Mouse (Mus musculus) midbrain, embryonic 12.5 days (tissue): Measurements from ENCODE around the gene 4930519G04Rik. TPM values are rescaled to one million over a fixed set of nuclear protein-coding genes. Genes with fewer than 3 reads are reported as not detected.
"Not testable (repeated sequence)": the region's sequence is repeated elsewhere in the genome, so short reads cannot be mapped to it uniquely, and the experiment has no call there.

Source experiments
- ATAC-seq: fragments of 200-750 bp; cut with Nextera tagmentation; 2 replicates; pipeline ENCODE4 v1.8.0; 2017; ENCODE audit warnings: low read depth, moderate TSS enrichment, moderate library complexity; ENCODE audit not compliant: low FRiP score
- H3K27ac ChIP-seq: fragments of 300-500 bp; sonication (generic); replicated peaks from 2 replicates; pipeline ENCODE4 v1.5.1; 2016; ENCODE audit warnings: mild to moderate bottlenecking
- H3K27me3 ChIP-seq: fragments of 300-500 bp; sonication (generic); 2 replicates; pipeline ENCODE4 v1.6.1; 2016; ENCODE audit warnings: mild to moderate bottlenecking
- H3K36me3 ChIP-seq: fragments of 300-500 bp; sonication (generic); 2 replicates; pipeline ENCODE4 v1.6.1; 2016
- H3K4me1 ChIP-seq: fragments of 300-500 bp; sonication (generic); 2 replicates; pipeline ENCODE4 v1.6.1; 2016
- H3K4me2 ChIP-seq: fragments of 300-500 bp; sonication (generic); replicated peaks from 2 replicates; pipeline ENCODE4 v1.6.1; 2016; ENCODE audit warnings: mild to moderate bottlenecking, moderate library complexity
- H3K4me3 ChIP-seq: fragments of 300-500 bp; sonication (generic); 2 replicates; pipeline ENCODE4 v1.5.1; 2016; ENCODE audit warnings: mild to moderate bottlenecking
- H3K9ac ChIP-seq: fragments of 300-500 bp; sonication (generic); replicated peaks from 2 replicates; pipeline ENCODE4 v1.6.1; 2016; ENCODE audit warnings: mild to moderate bottlenecking, moderate library complexity
- H3K9me3 ChIP-seq: fragments of 300-500 bp; sonication (generic); 2 replicates; pipeline ENCODE4 v1.6.1; 2016; ENCODE audit warnings: mild to moderate bottlenecking
- WGBS: fragments of 180-500 bp; shearing (Covaris S2); methylation state at CpG from one replicate; pipeline ENCODE4 v1.1.7; 2016; 5-methylcytosine and 5-hydroxymethylcytosine counted together
- polyA plus RNA-seq: library from polyadenylated mRNA; unstranded; fragments of >200 nt; fragmentation: Nextera tagmentation; extraction: Ambion mirVana; gene quantifications from 2 replicates; pipeline ENCODE4 v1.2.1, GENCODE M21; 2016

The 4930519G04Rik gene
- polyA plus RNA-seq: not detected in 2 replicates

DNA sequence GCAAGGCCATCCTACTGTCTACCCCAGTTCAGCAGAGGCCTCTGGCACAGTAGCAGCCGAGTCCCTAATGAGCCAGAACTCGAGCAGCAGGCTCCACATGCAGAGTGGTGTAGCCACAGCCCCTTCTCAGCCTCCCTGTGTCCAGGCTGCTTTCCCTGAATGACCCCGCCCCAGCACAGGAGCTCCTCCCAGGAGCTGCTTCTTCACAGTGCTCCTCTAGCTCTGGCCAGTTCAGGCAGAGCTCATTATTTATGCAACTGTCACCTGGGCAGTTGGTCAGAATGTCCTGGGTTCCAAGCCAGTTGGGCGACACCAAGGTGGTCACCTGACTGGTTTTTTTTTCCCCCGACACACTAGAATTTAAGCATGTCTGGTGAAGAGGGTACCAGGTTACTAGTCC, at the start of gene 4930519G04Rik:
TSS of gene 4930519G04Rik (plus strand) at position 301 of the 400 bp plus-strand sequence.
- WGBS: 86% methylated on average over 3 of the region's 5 CpGs

DNA sequence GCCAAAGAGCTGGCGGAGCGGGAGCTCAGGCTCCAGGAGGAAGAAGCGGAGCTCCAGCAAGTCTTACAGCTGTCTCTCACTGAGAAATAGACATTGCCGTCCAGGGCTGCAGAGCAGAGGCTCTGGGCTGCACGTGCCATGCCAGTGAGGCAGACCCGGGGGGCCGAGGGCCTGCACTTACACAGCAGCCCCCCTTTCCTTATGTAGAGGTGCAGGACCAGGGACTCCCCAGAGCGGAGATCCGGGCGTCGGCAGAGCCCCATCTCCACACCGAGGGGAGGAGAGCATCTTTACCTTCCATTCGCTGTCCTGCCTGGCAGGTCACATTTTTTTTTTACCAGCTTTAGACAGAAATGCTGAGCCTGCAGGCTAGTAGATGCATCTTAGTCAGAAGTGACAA, 49.1 kb upstream of the 4930519G04Rik start:
- Histone ChIP-seq H3K4me2 (no peak overlapping the region), H3K4me1 (peaks cover 11% of the 10 kb centered on the region), H3K9ac (no peak overlapping the region), H3K27me3 (no peaks in the 10 kb centered on the region), H3K4me3 (no peak overlapping the region), H3K36me3 (peaks cover 76% of the 10 kb centered on the region), H3K27ac (peak overlapping the region; percentile 49), H3K9me3 (no peaks in the 10 kb centered on the region)
- 80% methylated on average over 13 of the region's 13 CpGs for whole genome bisulfite sequencing
- no peak for ATAC-seq

More for the DNA sequence above, at the start of gene 4930519G04Rik:
- not testable (repeated sequence) for H3K27me3 ChIP-seq, H3K36me3 ChIP-seq, H3K27ac ChIP-seq, H3K9me3 ChIP-seq, H3K4me3 ChIP-seq, ATAC-seq, H3K9ac ChIP-seq, H3K4me1 ChIP-seq, H3K4me2 ChIP-seq

DNA sequence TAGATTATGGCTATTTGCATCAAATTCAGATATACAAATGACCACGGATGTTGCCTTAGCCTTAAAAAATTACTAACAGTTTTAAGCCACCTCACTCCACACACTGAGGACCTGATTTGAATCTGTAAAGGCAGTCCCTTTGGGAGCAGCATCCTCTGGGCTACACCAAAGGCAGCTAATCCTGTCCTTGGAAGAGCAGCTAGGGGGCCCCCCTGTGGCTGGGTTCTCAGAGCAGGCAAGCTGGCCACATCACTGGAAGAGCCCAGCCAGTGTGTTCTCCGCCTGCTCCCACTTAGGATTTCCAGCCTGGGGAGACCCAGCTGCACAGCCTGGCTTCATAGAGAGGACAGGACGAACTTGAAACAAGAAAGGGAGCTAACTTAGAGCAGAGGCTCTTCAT, 48.5 kb upstream of the 4930519G04Rik start:
- peaks cover 74% of the 10 kb centered on the region for H3K36me3 ChIP-seq
- H3K4me1 ChIP-seq: peaks cover 15% of the 10 kb centered on the region
- H3K4me2 ChIP-seq: no peak overlapping the region
- H3K27ac ChIP-seq: peak overlapping the region; percentile 49; the same call in 1 of the 2 replicates
- no peaks in the 10 kb centered on the region for H3K27me3 ChIP-seq
- ATAC-seq: no peak; the same call in 1 of the 2 replicates
- H3K9me3 ChIP-seq: no peaks in the 10 kb centered on the region
- no peak overlapping the region for H3K9ac ChIP-seq
- 29% methylated on average over 3 of the region's 3 CpGs for WGBS
- H3K4me3 ChIP-seq: no peak overlapping the region

DNA sequence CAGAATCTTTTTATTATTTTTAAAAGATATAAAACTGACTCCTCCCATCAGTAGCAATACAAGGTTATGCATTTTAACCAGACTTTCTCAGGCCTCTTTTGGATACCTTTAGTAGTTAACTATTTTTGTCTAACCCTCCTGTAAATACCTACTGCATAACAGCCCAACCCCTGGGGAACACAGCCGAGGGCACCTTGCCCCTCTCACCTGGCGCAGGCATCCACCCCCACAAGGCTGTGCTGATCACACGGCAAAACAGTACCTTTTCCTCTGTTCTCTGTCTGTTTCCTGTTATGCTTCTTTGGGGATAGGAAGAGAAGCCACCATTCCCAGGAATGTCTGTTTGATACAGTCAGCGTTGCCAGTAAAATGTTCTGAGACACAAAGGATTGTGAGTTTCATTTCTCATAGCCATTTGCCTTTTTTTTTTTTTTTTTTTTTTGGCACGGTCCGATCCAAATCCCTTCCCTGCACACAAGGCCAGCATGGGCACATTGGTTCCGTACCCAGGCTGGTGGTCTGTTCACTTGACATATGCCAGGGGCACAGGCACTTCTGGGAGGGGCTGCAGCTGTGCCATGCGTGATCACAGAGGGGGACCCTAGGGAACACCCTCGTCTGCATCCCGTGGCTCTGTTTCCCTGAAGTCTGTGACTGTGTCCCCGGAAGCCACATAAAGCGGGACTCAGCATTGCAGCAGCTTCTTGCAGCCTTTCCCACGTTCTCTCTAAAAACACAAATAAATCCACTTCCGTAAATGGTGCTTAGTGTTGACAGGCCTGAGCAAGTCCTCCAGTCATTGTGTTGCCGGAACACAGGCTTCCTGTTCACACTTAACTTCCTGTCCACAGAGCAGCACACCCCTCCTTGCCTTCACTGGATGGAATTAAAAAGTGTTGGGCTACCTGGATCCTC, 47.8 kb upstream of the 4930519G04Rik start:
- H3K36me3 ChIP-seq: peaks cover 78% of the 10 kb centered on the region
- ATAC-seq: no peak
- H3K27me3 ChIP-seq: no peaks in the 10 kb centered on the region
- H3K4me2 ChIP-seq: no peak overlapping the region
- 83% methylated on average over 15 of the region's 15 CpGs for WGBS
- no peak overlapping the region for H3K27ac ChIP-seq
- no peak overlapping the region for H3K9ac ChIP-seq
- no peaks in the 10 kb centered on the region for H3K9me3 ChIP-seq
- no peak overlapping the region for H3K4me3 ChIP-seq
- H3K4me1 ChIP-seq: peaks cover 15% of the 10 kb centered on the region

DNA sequence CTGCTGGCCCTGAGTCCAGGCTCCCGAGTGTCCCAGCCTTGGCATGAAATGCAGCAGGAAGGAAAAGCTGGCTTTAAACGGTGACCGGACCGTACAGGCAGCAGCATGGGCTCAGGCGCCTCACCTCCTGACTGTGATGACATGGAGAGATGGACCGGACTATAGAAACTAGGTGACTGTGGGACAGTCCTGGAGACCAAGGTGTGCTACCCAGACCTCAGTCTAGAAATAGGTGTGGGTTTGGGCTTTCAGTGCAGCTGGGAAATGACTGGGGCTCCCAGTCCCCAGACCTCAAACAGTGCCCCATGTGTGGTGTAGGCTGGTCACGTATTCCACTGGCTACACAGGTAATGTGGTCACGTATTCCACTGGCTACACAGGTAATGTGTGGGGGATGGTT, 46.8 kb upstream of the 4930519G04Rik start:
- peaks cover 12% of the 10 kb centered on the region for H3K4me1 ChIP-seq
- H3K4me3 ChIP-seq: no peak overlapping the region
- no peak overlapping the region for H3K27ac ChIP-seq
- no peak overlapping the region for H3K4me2 ChIP-seq
- H3K9me3 ChIP-seq: no peaks in the 10 kb centered on the region
- no peak overlapping the region for H3K9ac ChIP-seq
- H3K36me3 ChIP-seq: peaks cover 76% of the 10 kb centered on the region
- 86% methylated on average over 8 of the region's 8 CpGs for WGBS
- H3K27me3 ChIP-seq: no peaks in the 10 kb centered on the region
- no peak for ATAC-seq

DNA sequence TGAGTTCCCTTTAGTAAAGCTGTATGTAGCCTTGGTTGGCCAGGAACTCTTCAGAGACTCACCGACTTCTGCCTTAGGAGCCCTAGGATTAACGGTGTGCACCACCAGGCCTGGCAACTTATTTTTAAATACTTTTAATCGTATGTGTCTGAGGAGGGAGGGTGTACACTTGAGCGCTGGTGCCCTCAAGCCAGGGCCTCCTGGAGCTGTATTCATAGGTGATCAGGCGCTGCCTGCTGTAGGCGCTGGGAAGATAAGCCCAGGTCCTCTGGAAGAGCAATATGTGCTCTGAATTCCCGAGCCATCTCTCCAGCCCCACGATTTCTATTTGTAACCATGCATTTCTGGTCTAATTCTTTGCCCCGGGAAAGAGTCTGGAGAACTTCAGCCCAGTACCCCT, 46.4 kb upstream of the 4930519G04Rik start:
- no peaks in the 10 kb centered on the region for H3K27me3 ChIP-seq
- H3K4me1 ChIP-seq: peaks cover 13% of the 10 kb centered on the region
- no peaks in the 10 kb centered on the region for H3K9me3 ChIP-seq
- no peak overlapping the region; the same call in 1 of the 2 replicates for H3K27ac ChIP-seq
- peaks cover 72% of the 10 kb centered on the region for H3K36me3 ChIP-seq
- WGBS: 58% methylated on average over 9 of the region's 9 CpGs
- ATAC-seq: no peak
- H3K4me2 ChIP-seq: no peak overlapping the region
- H3K4me3 ChIP-seq: no peak overlapping the region
- H3K9ac ChIP-seq: no peak overlapping the region

DNA sequence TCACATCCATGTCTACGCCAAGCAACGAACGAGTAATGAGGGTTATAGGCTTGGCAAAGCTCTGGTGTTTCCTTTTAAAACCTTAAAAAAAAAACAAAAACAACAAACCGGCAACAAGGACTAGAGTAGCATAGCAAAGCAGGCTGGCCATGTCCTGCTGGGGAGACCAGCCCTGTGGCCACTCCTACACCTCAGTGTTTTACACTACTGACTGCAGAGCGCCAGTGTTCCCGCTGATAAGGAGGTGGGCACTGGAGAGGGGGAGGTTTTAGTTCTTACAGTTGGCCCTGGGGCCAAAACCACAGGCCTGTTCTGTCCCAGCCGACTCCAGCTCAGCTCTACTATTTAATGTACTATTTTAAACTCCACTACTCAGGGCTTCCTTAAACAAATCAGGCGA, 46.0 kb upstream of the 4930519G04Rik start:
- Histone ChIP-seq H3K27ac (no peak overlapping the region; the same call in 1 of the 2 replicates), H3K27me3 (no peaks in the 10 kb centered on the region), H3K9me3 (no peaks in the 10 kb centered on the region), H3K4me1 (peaks cover 18% of the 10 kb centered on the region), H3K36me3 (peaks cover 68% of the 10 kb centered on the region), H3K4me2 (no peak overlapping the region), H3K9ac (no peak overlapping the region), H3K4me3 (no peak overlapping the region)
- WGBS: 43% methylated on average over 8 of the region's 8 CpGs
- ATAC-seq: no peak

DNA sequence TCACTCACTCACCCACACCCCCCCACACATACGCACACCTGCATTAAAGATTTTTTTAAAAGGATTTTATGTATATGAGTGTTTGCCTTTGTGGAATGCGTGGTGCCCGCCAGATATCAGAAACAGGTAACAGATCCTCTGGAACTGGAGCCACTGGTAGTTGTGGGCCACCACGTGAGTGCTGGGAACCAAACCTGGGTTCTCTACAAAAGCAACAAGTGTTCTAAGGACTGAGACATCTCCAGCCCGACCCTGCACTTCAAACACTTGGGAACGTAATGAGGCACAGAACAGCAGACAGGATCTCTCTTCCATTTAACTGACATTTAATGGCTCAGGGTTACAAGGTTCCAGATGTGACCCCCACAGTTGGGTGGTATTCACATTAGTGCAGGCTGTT, 45.6 kb upstream of the 4930519G04Rik start:
- ATAC-seq: no peak
- no peaks in the 10 kb centered on the region for H3K9me3 ChIP-seq
- H3K4me2 ChIP-seq: no peak overlapping the region
- no peak overlapping the region for H3K9ac ChIP-seq
- WGBS: 69% methylated on average over 6 of the region's 6 CpGs
- no peak overlapping the region for H3K27ac ChIP-seq
- H3K4me1 ChIP-seq: peaks cover 22% of the 10 kb centered on the region
- no peak overlapping the region for H3K4me3 ChIP-seq
- peaks cover 64% of the 10 kb centered on the region for H3K36me3 ChIP-seq
- no peaks in the 10 kb centered on the region for H3K27me3 ChIP-seq

DNA sequence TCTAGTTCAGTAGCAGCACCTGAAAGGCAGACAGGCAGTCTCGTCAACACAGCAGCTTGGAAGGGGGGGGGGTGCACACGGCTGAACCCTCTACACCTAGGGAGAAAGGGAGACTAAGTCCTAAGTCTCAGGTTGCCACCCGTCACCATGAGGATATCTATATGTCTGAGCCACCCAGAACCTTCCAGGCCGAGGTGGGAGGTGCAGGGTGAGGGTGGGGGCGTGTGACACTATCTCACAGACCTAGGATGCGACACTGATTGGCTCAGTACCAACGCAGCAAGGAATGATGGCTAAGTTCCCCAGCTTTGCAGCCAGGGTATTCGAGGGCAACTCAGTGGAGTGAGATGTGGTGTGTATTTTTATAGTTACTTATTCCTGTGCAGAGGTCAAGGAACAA, 45.1 kb upstream of the 4930519G04Rik start:
- 86% methylated on average over 8 of the region's 8 CpGs for WGBS

DNA sequence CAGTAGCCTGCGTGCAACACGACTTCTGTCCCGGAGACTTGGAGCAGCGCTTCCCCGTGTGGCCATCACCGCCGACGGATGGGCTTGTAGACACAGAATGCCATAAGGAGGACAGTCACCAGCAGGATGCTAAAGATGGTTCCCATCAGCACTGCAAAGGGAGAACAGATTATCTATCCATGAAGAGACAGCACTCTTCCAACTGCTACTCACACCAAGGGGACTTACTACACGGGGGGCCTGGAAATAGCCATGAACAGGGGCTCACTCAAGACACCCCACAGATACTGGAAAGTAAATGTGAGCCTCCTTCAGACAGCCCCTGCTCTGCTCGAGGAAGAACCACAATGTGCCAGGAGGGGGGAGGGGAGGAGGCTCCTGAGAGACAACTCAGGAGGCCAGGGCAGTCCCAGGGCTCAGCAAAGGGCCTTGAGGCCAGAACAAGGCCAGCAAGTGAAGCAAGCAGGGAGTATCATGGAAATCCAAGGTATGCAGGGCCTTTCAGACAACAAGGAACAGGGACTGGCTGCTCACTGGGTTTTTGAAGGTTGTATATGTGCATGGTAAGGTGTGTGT, 44.2 kb upstream of the 4930519G04Rik start:
- peak overlapping the region; percentile 20; the same call in 1 of the 2 replicates for H3K27ac ChIP-seq
- H3K36me3 ChIP-seq: peaks cover 50% of the 10 kb centered on the region
- 81% methylated on average over 10 of the region's 10 CpGs for WGBS

More for the DNA sequence above, 45.1 kb upstream of the 4930519G04Rik start:
- H3K4me2 ChIP-seq: no peak overlapping the region
- H3K27me3 ChIP-seq: no peaks in the 10 kb centered on the region
- H3K4me3 ChIP-seq: no peak overlapping the region
- no peak for ATAC-seq
- peaks cover 59% of the 10 kb centered on the region for H3K36me3 ChIP-seq
- H3K9ac ChIP-seq: no peak overlapping the region
- no peaks in the 10 kb centered on the region for H3K9me3 ChIP-seq
- H3K4me1 ChIP-seq: peaks cover 23% of the 10 kb centered on the region
- no peak overlapping the region for H3K27ac ChIP-seq

DNA sequence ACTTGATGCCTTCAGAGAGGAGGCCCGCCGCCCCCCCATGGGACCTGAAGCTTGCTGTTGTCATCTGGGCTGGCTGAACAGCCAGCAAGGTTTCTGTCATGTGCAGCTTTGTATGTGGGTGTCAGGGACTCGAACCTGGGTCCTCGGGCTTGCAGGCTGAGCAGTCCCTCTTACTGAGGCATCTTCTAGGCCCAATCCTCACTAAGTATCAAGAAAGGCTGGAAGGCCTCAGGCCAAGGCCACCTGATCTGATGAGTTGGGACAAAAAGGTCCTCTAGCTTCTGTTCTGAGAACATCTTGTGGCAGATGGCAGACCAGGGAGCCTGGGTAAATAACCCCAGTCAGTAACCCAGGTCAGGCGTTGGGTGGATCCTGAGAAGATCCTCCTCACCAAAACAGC, 43.6 kb upstream of the 4930519G04Rik start:
- H3K4me3 ChIP-seq: no peak overlapping the region
- H3K4me1 ChIP-seq: peaks cover 23% of the 10 kb centered on the region
- H3K27ac ChIP-seq: no peak overlapping the region
- ATAC-seq: no peak
- H3K36me3 ChIP-seq: peaks cover 45% of the 10 kb centered on the region
- H3K9ac ChIP-seq: no peak overlapping the region
- 89% methylated on average over 5 of the region's 5 CpGs for WGBS
- no peak overlapping the region for H3K4me2 ChIP-seq
- H3K9me3 ChIP-seq: no peaks in the 10 kb centered on the region
- H3K27me3 ChIP-seq: no peaks in the 10 kb centered on the region

More for the DNA sequence above, 44.2 kb upstream of the 4930519G04Rik start:
- ATAC-seq: no peak
- Histone ChIP-seq H3K9me3 (no peaks in the 10 kb centered on the region), H3K4me2 (no peak overlapping the region), H3K4me3 (no peak overlapping the region), H3K27me3 (no peaks in the 10 kb centered on the region), H3K4me1 (peaks cover 23% of the 10 kb centered on the region), H3K9ac (no peak overlapping the region)

DNA sequence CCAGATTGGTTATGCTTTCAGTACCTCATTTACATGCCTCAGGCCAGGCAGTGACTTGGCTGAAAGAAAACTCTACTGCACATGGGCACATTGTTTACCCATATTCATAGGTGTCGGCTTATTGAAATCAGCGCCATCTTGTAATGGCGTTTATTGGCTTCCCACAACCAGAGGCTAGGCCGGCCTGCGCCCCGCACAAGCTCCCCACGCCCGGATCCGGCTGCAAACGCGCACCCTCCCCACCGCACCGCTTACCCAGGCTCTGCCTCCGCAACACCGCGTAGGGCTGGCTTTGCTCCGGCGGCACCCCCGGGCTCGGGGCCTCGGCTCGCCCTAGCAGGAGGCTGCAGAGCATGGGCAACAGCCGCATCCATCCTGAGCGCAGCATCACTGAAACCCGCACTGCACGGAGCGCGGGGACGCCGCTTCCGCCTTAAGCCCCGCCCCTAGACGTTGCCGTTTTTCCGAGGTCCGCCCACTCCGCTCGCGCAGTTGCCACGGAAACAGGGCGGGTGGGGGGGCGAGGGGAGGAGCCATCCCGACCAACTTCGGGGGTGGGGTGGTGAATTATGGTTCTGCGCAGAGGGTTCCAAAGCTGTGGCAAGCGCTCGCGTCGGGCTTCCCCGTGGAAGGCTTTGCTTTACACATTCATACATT, 39.8 kb upstream of the 4930519G04Rik start:
- peak; percentile 97 for ATAC-seq
- peaks cover 16% of the 10 kb centered on the region for H3K36me3 ChIP-seq
- H3K27me3 ChIP-seq: no peaks in the 10 kb centered on the region
- H3K4me3 ChIP-seq: peak overlapping the region; percentile 86
- peaks cover 22% of the 10 kb centered on the region for H3K4me1 ChIP-seq
- peak overlapping the region; percentile 63 for H3K4me2 ChIP-seq
- 1% methylated on average over 50 of the region's 50 CpGs for WGBS
- peak overlapping the region; percentile 95 for H3K27ac ChIP-seq
- peak overlapping the region; percentile 91 for H3K9ac ChIP-seq
- no peaks in the 10 kb centered on the region for H3K9me3 ChIP-seq
